Mouse (Mus musculus) left cerebral cortex, postnatal 10 days (tissue): ENCODE data around the gene Cpb2. TPM values are rescaled to one million over a fixed set of nuclear protein-coding genes. Genes with fewer than 3 reads are reported as not detected.

Experiments used
- DNase-seq, 2 experiments: peaks; one replicate each; pipeline ENCODE4 v3.0.0; 2021 to 2022; ENCODE audit warnings: low spot score in 2 of 2, mixed read lengths in 1 of 2; ENCODE audit errors: extremely low spot score in 1 of 2
- intact Hi-C: fragments of 180-260 bp; cut with DNase I; formaldehyde crosslinking; loops from one replicate; pipeline ENCODE4 v1.15.1; 2025
- total RNA-seq, 2 experiments: library from RNA; stranded (reverse); gene quantifications; 2 replicates each; pipeline ENCODE4 v1.2.3; 2021

Cpb2 gene
- not detected for total RNA-seq

DNA sequence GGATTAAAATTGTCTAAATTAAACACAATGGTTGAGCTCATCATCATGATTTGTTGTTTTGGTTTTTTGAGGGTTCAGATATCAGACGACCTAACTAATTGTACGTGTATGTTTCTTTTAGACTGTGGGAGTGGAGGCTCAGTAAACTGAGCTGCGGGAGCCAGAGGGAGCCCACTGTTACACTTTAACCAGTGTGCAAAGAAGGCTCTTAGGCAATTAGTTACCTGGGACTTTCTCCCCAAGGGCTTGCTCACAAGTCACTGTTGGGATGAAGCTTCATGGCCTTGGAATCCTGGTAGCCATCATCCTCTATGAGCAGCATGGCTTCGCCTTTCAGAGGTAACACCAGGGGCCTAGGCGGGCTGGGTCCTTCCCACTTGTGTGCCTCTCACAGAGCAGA lies at the start of gene Cpb2:
TSS of gene Cpb2 (plus strand) at position 201 of the 400 bp plus-strand sequence.
- intact Hi-C loops, result no loop called here
- DNase-seq, result no peak

DNA sequence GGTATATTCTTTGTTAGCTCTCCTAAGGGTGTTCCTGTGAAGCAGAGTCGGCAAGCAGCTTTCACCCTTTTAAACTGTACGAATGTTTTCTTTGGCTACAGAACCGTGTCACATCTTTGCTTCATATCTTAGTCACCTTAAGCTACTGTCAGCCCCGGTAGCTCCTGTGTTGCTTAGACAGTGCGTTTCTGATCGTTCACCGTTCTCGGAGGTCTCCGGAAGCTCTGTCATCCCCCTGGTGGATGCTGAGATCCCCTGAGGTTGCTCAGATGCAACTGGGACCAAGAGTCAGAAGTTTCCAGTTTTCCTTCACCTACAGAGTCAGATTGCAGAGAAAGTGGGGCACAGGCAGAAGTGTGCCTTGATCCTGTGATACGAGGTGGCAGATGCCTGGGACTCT lies 49.7 kb upstream of the Cpb2 start:
- intact Hi-C loops, result no loop called here

DNA sequence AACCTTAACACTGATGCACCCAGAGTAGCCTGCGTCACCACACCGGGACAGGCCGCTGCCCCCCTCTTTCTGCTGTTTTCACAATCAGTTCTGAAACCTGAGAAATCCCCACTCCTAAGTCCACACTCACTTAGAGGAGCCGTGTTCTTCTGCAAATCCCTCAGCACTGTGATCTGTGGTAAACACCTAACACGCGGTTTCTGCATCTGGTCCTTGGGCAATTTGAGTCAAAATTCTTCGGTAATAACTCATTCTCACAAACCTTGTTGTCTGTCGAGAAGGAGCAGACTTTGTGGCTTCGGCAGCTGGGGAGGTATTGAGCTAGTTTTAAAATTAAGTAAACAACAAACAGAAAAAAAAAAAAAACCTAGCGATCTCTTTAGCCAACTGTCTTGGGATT lies 49.2 kb upstream of the Cpb2 start:
- intact Hi-C loops, result no loop called here
- no peak for DNase-seq

More for the DNA sequence above, 49.7 kb upstream of the Cpb2 start:
- DNase-seq, result no peak

GRCm38 (mm10) chr14:75195530-75195929 lies 46.6 kb upstream of the Cpb2 start:
- intact Hi-C loops, result loop anchor here (5.0 kb wide), 1 partner anchor 527 kb away; no protein-coding TSS in a partner anchor

DNA sequence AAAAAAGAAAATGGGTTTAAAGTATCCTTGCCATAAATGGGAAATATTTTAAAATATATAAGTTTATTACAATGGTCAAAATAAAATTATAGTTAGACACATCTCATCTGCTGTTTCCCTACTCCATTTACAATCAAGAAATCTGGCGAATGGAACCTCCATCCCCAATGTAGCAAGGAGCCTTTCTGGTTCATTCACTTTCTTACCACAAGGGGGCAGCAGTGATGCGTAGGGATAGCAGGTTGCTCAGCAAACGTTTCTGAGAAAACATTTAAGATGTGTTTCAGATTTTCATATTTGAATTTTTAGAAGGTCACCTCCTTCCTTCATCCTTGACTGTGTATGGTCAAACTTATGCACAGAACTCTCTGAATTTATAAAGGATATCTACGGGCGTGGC lies 45.1 kb upstream of the Cpb2 start:
- intact Hi-C loops, result loop anchor here (5.0 kb wide), 1 partner anchor 525 kb away; no protein-coding TSS in a partner anchor
- DNase-seq, result peak; percentile 54 to 57

More at GRCm38 (mm10) chr14:75195530-75195929, 46.6 kb upstream of the Cpb2 start:
- DNase-seq, result no peak

GRCm38 (mm10) chr14:75197660-75198059 lies 44.4 kb upstream of the Cpb2 start:
- no peak for DNase-seq
- intact Hi-C loops, result loop anchor here (5.0 kb wide), 1 partner anchor 525 kb away; no protein-coding TSS in a partner anchor

- no peak for DNase-seq
- intact Hi-C loops, result no loop called here
These were observed 36.6 kb upstream of the Cpb2 start for GRCm38 (mm10) chr14:75205363-75206051.

DNA sequence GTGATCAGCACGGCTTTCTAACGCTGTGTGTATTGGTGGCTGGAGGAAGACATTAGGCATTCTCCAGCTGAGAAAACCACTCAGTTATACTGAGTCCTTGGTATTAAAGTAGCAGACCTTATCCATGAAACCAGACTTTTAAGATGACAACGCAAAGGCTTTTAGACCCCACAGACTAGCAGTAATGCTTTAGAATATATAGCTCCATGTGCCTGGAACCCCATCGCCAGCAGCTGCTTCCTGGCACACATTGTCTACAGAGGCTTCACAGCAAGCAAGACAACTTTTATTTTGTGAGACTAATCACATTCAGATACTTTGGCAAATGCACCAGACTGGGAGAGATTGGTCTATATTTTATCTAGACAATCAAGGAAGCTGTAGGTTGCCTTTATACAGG lies 35.8 kb upstream of the Cpb2 start:
- no peak for DNase-seq
- intact Hi-C loops, result no loop called here

- intact Hi-C loops, result no loop called here
- DNase-seq, result no peak
These were observed 33.4 kb upstream of the Cpb2 start for GRCm38 (mm10) chr14:75208572-75209151.

GRCm38 (mm10) chr14:75213752-75214151 lies 28.3 kb upstream of the Cpb2 start:
- intact Hi-C loops, result no loop called here
- no peak for DNase-seq

- DNase-seq, result no peak
- intact Hi-C loops, result no loop called here
These were observed 23.2 kb upstream of the Cpb2 start for GRCm38 (mm10) chr14:75218843-75219242.

DNA sequence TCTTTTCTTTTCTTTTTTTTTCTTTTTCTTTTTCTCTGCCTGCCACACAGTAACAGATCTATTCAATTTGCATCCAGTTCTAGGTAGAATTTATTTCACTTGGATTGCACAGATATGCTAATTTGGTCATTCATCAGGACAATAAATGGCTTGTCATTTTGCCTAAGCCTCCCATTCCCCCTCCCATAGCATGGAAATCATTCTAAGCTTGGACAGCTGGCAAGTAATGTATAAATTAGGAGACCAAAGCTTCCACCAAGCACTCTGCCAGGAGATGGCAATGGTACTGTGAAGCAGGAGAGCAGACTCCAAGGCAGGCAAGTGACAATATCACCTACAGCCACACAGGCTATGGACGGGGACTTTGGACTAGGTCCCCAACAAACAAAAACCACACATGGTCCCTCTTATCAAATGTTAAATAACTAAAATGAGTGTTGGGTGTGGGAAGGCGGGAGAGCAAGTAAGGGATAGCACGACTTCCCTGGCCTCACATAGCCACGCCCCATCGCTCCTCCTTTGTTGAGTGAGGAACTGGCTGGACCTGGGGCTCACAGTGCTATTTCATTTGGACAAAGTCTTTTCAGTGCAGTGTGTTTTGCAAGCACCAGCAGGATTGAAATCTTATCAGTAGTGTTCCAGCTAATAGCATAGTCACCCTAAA lies 22.7 kb upstream of the Cpb2 start:
- intact Hi-C loops, result no loop called here
- no peak for DNase-seq

- intact Hi-C loops, result loop anchor here (10.0 kb wide), 1 partner anchor 222 kb away; no protein-coding TSS in a partner anchor
- DNase-seq, result no peak
These were observed 19.7 kb upstream of the Cpb2 start for GRCm38 (mm10) chr14:75222386-75222785.

DNA sequence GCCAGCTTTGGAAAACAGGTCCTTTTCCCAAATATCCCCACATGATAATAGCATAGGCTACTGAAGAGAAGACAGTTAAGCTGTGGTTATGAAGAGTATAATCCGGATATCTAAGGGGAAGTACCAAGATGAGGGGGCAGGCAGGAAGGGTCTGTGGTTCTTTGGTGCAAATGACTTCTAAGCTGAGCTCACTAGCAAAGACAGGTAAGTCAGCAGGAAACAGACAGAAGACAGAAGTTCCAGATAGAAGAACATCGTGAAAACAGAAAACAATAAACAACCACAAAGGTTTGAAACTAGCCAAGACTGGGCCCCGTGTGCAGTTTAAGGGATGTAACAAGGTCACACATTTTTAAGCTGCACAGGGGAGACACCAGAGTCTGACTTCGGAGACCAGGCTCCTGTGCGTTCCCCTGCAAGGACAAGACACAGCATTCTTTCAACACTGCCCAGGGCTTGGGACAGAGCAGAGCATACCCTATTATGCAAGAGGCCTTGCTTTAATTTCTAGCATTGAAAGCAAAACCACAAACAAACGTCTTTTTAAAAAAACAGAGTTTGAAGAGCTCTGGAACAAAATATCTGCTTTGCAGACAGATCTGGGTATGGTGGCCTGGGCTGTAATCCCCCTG lies 14.5 kb upstream of the Cpb2 start:
- intact Hi-C loops, result loop anchor here (10.0 kb wide), 1 partner anchor 217 kb away; no protein-coding TSS in a partner anchor
- no peak for DNase-seq

- intact Hi-C loops, result loop anchor here (10.0 kb wide), 1 partner anchor 215 kb away; no protein-coding TSS in a partner anchor
- peak in 1 of 2 experiments; percentile 13 for DNase-seq
These were observed 12.3 kb upstream of the Cpb2 start for GRCm38 (mm10) chr14:75229834-75230233.

GRCm38 (mm10) chr14:75233070-75233469 lies 9.0 kb upstream of the Cpb2 start:
- intact Hi-C loops, result no loop called here
- no peak for DNase-seq

DNA sequence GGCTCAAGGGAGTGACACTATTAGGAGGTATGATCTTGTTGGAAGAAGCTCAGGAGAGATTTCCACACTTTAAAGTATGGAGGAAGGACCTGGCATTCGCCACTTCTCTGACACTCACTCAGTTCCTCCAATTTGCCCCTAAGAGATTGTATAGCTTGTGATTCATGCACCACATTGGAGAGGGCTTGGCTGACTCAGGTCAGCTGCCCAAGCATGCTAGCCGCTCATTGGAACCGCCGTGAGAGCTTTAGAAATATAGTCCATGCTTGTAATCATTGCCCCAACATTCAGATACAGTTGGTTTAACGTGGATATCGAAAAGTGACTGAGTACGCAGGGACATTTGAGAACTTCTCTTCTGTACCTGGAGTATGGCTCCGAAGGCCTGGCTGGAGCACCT lies 6.5 kb upstream of the Cpb2 start:
- intact Hi-C loops, result no loop called here
- DNase-seq, result no peak

GRCm38 (mm10) chr14:75235955-75236635 lies 6.0 kb upstream of the Cpb2 start:
- intact Hi-C loops, result no loop called here
- DNase-seq, result peak; percentile 25 to 76

DNA sequence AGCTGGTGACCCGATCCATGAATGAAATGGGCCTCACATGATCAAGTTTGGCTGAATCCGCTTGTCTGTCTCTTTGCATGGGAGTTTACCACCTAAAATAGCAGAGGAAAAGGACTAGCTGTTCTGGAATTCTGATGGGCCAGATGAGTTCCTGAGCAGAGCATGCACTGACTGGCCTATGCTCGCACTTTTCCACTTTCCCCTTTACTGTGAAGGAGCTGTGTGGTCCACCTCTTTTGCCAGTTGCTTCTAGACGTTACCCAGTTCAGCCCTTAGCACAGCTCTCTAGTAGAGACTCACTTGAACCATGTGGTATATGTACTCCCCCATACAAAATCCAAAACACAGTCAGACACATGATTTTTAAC lies 5.5 kb upstream of the Cpb2 start:
- intact Hi-C loops, result no loop called here
- no peak for DNase-seq
